Comparison of ENCODE assay signal across 8 mouse cellular contexts in genomic region chr11:98339071-98339501, GRCm38 (mm10). TPM values are rescaled to one million over a fixed set of nuclear protein-coding genes. Genes with fewer than 3 reads are reported as not detected.
DNase-seq lines count a peak whose midpoint lies in the region; ATAC-seq and TF ChIP-seq lines count a peak whose summit lies in the region.

No protein-coding gene starts in this region.

- no peak for TF ChIP-seq EP300 in heart, postnatal 0 days (IDR thresholded peaks at IDR 0.05; ENCODE audit: low read depth)

- no peak for DNase-seq in heart, adult 11 months
- DNase-seq in R1 (ENCODE audit: low read depth, low spot score) = peak; percentile 40
- no peak for DNase-seq in heart, postnatal 0 days (ENCODE audit: low spot score)
- DNase-seq in natural killer cell, adult 2 months (ENCODE audit: low spot score in 2 of 2) = no peak
- no peak for DNase-seq in urinary bladder, postnatal 10 days (ENCODE audit: low spot score)
- DNase-seq in testis, postnatal 10 days (ENCODE audit: low spot score) = no peak

- no peak for TF ChIP-seq CTCF in heart, postnatal 0 days (IDR thresholded peaks at IDR 0.05; ENCODE audit: low read depth)

- H3K4me1 ChIP-seq in heart, embryonic 11.5 days (ENCODE audit: control insufficient read depth, insufficient read depth, low read length) = peaks cover 12% of the 10 kb centered on the region
- H3K4me1 ChIP-seq in heart, postnatal 0 days (ENCODE audit: control insufficient read depth, insufficient read depth) = no peaks in the 10 kb centered on the region
- peaks cover 4% of the 10 kb centered on the region for H3K4me1 ChIP-seq in liver, embryonic 16.5 days (ENCODE audit: control insufficient read depth, low read depth, low read length)

- H3K36me3 ChIP-seq in heart, embryonic 11.5 days (ENCODE audit: control insufficient read depth, insufficient read depth, low read length) = no peaks in the 10 kb centered on the region
- no peaks in the 10 kb centered on the region for H3K36me3 ChIP-seq in heart, postnatal 0 days (replicated peaks; ENCODE audit: control insufficient read depth, insufficient read depth, low read length)
- no peaks in the 10 kb centered on the region for H3K36me3 ChIP-seq in liver, embryonic 16.5 days (ENCODE audit: control insufficient read depth, insufficient read depth)

- WGBS in heart, embryonic 11.5 days (ENCODE audit: insufficient replicate concordance) = under 1% methylated on average over 19 of the region's 19 CpGs
- WGBS in heart, postnatal 0 days = 1% methylated on average over 19 of the region's 19 CpGs
- WGBS in liver, embryonic 16.5 days (ENCODE audit: insufficient replicate concordance) = 2% methylated on average over 15 of the region's 19 CpGs

- peak overlapping the region; percentile 47 for H3K4me3 ChIP-seq in heart, embryonic 11.5 days (ENCODE audit: low read depth, low read length)
- H3K4me3 ChIP-seq in heart, postnatal 0 days (ENCODE audit: low read depth, low read length) = peak overlapping the region; percentile 62
- peak overlapping the region; percentile 44 for H3K4me3 ChIP-seq in liver, embryonic 16.5 days (ENCODE audit: low read depth, low read length)

- H3K27ac ChIP-seq in heart, embryonic 11.5 days (ENCODE audit: low read depth, low read length) = no peak overlapping the region
- no peak overlapping the region; the same call in 1 of the 2 replicates for H3K27ac ChIP-seq in heart, postnatal 0 days (ENCODE audit: low read depth)
- no peak overlapping the region for H3K27ac ChIP-seq in liver, embryonic 16.5 days (ENCODE audit: low read length)

- H3K4me2 ChIP-seq in heart, embryonic 11.5 days = peak overlapping the region; percentile 91
- peak overlapping the region; percentile 99 for H3K4me2 ChIP-seq in heart, postnatal 0 days (ENCODE audit: low read depth, low read length)
- H3K4me2 ChIP-seq in liver, embryonic 16.5 days (ENCODE audit: low read depth, low read length) = peak overlapping the region; percentile 64

- H3K9ac ChIP-seq in heart, embryonic 11.5 days (ENCODE audit: low read depth, low read length) = peak overlapping the region; percentile 44; the same call in 1 of the 2 replicates
- peak overlapping the region; percentile 60 for H3K9ac ChIP-seq in heart, postnatal 0 days (replicated peaks; ENCODE audit: low read depth, low read length)
- no peak overlapping the region for H3K9ac ChIP-seq in liver, embryonic 16.5 days (ENCODE audit: low read depth, low read length)

- peaks cover 83% of the 10 kb centered on the region for H3K27me3 ChIP-seq in heart, embryonic 11.5 days (ENCODE audit: control insufficient read depth, insufficient read depth, low read length)
- H3K27me3 ChIP-seq in heart, postnatal 0 days (ENCODE audit: control insufficient read depth, insufficient read depth, low read length) = peaks cover 76% of the 10 kb centered on the region
- peaks cover 85% of the 10 kb centered on the region for H3K27me3 ChIP-seq in liver, embryonic 16.5 days (ENCODE audit: control insufficient read depth, insufficient read depth, low read depth, low read length)

- H3K9me3 ChIP-seq in heart, embryonic 11.5 days (replicated peaks; ENCODE audit: control insufficient read depth, low read length) = no peaks in the 10 kb centered on the region
- no peaks in the 10 kb centered on the region for H3K9me3 ChIP-seq in heart, postnatal 0 days (replicated peaks; ENCODE audit: control insufficient read depth, low read length)
- H3K9me3 ChIP-seq in liver, embryonic 16.5 days (replicated peaks; ENCODE audit: control insufficient read depth, low read length) = no peaks in the 10 kb centered on the region

- ATAC-seq in heart, embryonic 11.5 days (replicated peaks; ENCODE audit: insufficient number of reproducible peaks, low FRiP score, low TSS enrichment) = no peak
- no peak for ATAC-seq in heart, postnatal 0 days (ENCODE audit: insufficient read depth, low read depth)
- ATAC-seq in liver, embryonic 16.5 days (ENCODE audit: low read depth) = no peak

RNA-seq across cellular contexts. Expression of gene Ppp1r1b, which starts 9.1 kb away (rescaled TPM):
- 13.6 and 15.3 TPM in 2 replicates for polyA plus RNA-seq in heart, embryonic 11.5 days (2014; fragmentation: Nextera tagmentation; extraction: Ambion mirVana)
- total RNA-seq in heart, postnatal 0 days (2014; rRNA removed; ENCODE audit: low replicate concordance) = 16.3 and 18.6 TPM in 2 replicates
- 32.1 and 38.5 TPM in 2 replicates for polyA plus RNA-seq in heart, postnatal 0 days (2015; fragmentation: Nextera tagmentation; extraction: Ambion mirVana)
- polyA plus RNA-seq in liver, embryonic 16.5 days (2015; fragmentation: Nextera tagmentation; extraction: Ambion mirVana) = 0.79 and 1.9 TPM in 2 replicates

RNA-seq across cellular contexts. Expression of gene Neurod2, which starts 9.6 kb away (rescaled TPM):
- polyA plus RNA-seq in heart, embryonic 11.5 days (2014; fragmentation: Nextera tagmentation; extraction: Ambion mirVana) = 0.07 and 0.13 TPM in 2 replicates
- not detected in 2 replicates for total RNA-seq in heart, postnatal 0 days (2014; rRNA removed; ENCODE audit: low replicate concordance)
- polyA plus RNA-seq in heart, postnatal 0 days (2015; fragmentation: Nextera tagmentation; extraction: Ambion mirVana) = not detected in 2 replicates
- polyA plus RNA-seq in liver, embryonic 16.5 days (2015; fragmentation: Nextera tagmentation; extraction: Ambion mirVana) = not detected in 2 replicates

RNA-seq across cellular contexts. Expression of gene Stard3, which starts 19.1 kb away (rescaled TPM):
- 39.6 and 40.6 TPM in 2 replicates for polyA plus RNA-seq in heart, embryonic 11.5 days (2014; fragmentation: Nextera tagmentation; extraction: Ambion mirVana)
- total RNA-seq in heart, postnatal 0 days (2014; rRNA removed; ENCODE audit: low replicate concordance) = 44.8 and 53.6 TPM in 2 replicates
- polyA plus RNA-seq in heart, postnatal 0 days (2015; fragmentation: Nextera tagmentation; extraction: Ambion mirVana) = 34.7 and 35.3 TPM in 2 replicates
- polyA plus RNA-seq in liver, embryonic 16.5 days (2015; fragmentation: Nextera tagmentation; extraction: Ambion mirVana) = 16.5 and 17.3 TPM in 2 replicates

RNA-seq across cellular contexts. Expression of gene Tcap, which starts 44.5 kb away (rescaled TPM):
- 149 and 151 TPM in 2 replicates for polyA plus RNA-seq in heart, embryonic 11.5 days (2014; fragmentation: Nextera tagmentation; extraction: Ambion mirVana)
- 293 and 299 TPM in 2 replicates for total RNA-seq in heart, postnatal 0 days (2014; rRNA removed; ENCODE audit: low replicate concordance)
- 455 and 518 TPM in 2 replicates for polyA plus RNA-seq in heart, postnatal 0 days (2015; fragmentation: Nextera tagmentation; extraction: Ambion mirVana)
- polyA plus RNA-seq in liver, embryonic 16.5 days (2015; fragmentation: Nextera tagmentation; extraction: Ambion mirVana) = 0.98 and 1.7 TPM in 2 replicates

RNA-seq across cellular contexts. Expression of gene Pnmt, which starts 47.2 kb away (rescaled TPM):
- polyA plus RNA-seq in heart, embryonic 11.5 days (2014; fragmentation: Nextera tagmentation; extraction: Ambion mirVana) = 3.9 and 4.8 TPM in 2 replicates
- total RNA-seq in heart, postnatal 0 days (2014; rRNA removed; ENCODE audit: low replicate concordance) = 4.2 TPM in 1 of 2 replicates, not detected in the other
- 0.26 TPM in 1 of 2 replicates, not detected in the other for polyA plus RNA-seq in heart, postnatal 0 days (2015; fragmentation: Nextera tagmentation; extraction: Ambion mirVana)
- polyA plus RNA-seq in liver, embryonic 16.5 days (2015; fragmentation: Nextera tagmentation; extraction: Ambion mirVana) = 0.12 TPM in 1 of 2 replicates, not detected in the other
